Mouse (Mus musculus) layer of hippocampus, postnatal 14 days (tissue): ENCODE results near the gene Cenpe. TPM values are rescaled to one million over a fixed set of nuclear protein-coding genes. Genes with fewer than 3 reads are reported as not detected.

Experiments used
- DNase-seq, 2 experiments: peaks; one replicate each; pipeline ENCODE4 v3.0.0; 2021 to 2022; ENCODE audit warnings: low spot score in 2 of 2, mixed read lengths in 1 of 2
- total RNA-seq, 2 experiments: library from RNA; stranded (reverse); gene quantifications; 2 replicates each; pipeline ENCODE4 v1.2.3; 2021

Gene Cenpe
- total RNA-seq, 2 experiments from 2014 or later, result 2.7 TPM

- no peak for DNase-seq
Observed at GRCm38 (mm10) chr3:135280160-135280559, 67.8 kb downstream of the Cenpe start.

- peak; percentile 76 to 87 for DNase-seq
Observed at GRCm38 (mm10) chr3:135280669-135281415, 68.5 kb downstream of the Cenpe start, which contains the start of gene Bdh2. Gene Bdh2 (plus strand): TSS chr3:135281221.

- DNase-seq, result no peak
Observed at GRCm38 (mm10) chr3:135281701-135282100, 69.4 kb downstream of the Cenpe start.

GRCm38 (mm10) chr3:135285256-135285655, 72.9 kb downstream of the Cenpe start:
- DNase-seq, result no peak

- DNase-seq, result no peak
Observed at GRCm38 (mm10) chr3:135285807-135286206, 73.5 kb downstream of the Cenpe start.

DNA sequence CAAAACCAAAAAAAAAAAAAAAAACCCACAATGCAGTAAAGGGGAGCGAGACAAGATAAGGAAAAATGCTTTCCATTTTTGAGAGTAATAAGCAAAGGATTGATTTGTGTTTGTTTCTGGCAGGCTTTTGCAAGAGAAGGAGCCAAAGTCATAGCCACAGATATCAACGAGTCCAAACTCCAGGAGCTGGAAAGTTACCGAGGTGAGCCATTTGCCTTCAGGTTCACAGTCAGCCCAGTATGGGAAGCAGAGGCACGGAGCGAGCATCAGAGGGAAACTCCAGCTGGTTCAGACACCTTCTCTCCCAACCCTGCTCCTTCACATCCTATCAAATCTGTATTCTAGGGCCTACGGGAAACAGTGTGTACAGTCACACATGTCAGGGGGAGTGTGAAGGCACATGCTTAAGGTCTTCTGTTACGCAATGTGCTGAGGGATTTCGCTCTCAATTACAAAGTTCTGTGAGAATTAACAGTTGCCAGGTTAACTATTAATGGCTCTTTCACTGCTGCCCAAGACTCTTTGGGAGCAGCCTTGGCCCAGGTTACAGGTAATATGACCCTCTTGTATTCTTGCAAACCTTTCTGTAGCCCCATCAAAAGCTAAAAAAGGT, 75.9 kb downstream of the Cenpe start:
- no peak for DNase-seq

DNA sequence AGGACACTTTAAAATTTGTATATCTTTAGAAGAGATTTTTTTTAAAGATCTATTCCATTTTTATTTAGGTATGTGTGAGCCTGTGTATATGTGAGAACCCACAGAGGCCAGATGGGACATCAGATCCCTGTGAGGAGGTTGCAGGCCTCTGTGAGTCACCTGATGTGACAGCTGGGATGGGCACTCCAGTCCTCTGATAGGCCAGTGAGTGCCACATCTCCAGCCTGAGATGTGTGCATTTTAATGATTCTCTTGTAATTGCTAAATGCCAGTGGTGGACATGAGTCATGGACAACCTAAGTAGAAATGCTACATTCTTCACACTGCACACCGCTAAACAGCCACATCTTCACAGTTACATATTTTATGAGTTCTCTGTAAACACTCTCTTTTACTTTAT, 76.8 kb downstream of the Cenpe start:
- DNase-seq, result no peak

DNA sequence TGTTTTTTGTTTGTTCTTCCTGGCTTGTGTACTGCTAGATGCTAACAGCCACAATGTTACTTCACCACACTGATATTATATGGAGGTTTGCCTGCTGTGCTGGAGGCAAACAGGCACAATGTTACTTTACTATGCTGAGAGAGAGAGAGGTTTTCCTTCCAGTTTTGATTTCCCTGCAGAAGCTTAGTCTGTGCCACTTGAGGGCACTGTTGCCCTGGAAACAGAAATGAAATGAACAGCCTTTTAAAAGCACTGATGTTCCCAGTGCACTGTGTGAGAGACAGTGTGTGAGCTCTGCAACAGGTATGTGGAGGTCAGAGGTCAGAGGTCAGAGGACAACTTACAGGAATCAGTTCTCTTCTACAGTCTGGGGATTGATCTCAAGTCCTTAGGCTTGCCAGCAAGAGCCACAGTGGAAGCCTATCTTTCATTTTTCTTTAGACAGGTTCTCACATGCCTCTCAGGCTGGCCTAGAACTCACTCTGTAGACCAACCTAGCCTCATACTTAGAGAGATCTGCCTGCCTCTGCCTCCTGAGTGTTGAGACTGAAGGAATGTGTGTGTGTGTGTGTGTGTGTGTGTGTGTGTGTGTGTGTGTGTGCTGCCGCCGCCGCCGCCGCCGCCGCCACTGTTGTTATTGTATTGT, 78.0 kb downstream of the Cenpe start:
- DNase-seq, result peak; percentile 50 to 70

- DNase-seq, result peak; percentile 29 to 36
Observed at GRCm38 (mm10) chr3:135293703-135294102, 81.4 kb downstream of the Cenpe start.

DNA sequence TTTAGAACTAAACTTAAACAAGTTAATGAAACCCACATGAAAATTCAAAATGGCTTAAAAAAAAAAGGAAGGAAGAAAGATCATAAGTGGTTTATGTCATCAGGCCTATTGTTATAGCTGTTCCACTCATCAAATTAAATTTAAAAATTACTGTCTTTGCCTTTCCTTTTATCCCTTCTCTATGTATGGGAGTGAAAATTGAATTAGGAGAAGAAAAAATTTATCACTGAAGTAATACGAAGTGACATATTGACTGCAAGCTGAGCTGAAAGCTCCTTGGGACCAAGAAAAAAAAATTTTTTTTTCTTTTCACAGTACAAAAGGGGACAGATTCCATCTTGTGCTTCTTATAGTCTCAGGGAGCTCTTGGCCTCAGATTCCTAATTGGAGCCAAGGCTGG, 83.2 kb downstream of the Cenpe start:
- DNase-seq, result no peak

DNA sequence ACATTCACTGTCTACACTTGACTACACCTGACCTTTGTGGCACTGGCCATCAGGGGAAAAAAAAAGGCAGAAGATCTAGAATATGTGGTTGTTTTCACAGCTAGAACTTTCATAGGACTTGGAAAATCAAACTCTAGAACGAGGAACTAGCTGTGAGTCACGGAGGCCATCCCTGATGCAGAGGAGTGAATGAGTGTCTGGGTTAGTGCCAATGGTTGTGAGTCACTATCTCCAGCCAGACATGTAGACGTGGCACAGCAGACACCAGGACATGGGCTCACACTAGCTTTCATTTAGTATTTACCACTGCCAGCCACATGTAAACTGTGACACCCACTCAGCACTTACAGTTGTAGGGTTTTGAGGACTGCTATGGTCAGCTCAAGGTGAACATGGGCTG, 86.2 kb downstream of the Cenpe start:
- DNase-seq, result no peak

DNA sequence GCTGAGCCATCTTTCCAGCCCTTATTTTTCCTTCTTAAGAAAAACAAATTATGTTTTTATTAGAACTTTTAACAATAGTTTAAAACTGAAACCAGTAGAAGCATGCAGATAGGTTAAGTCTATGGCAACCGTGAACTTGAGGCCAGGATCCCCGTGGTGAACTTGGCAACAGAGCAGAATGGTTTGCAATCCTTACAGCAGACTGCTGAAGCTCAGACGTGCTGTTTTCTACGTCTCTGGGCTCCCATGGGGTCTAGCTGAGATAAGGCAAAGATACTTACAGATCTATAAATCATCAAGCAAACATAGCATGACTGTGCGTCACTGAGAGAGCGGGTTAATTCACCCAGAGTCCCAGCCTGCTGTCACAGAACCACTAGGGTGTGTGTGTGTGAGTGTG, 87.7 kb downstream of the Cenpe start:
- DNase-seq, result no peak

- no peak for DNase-seq
Observed at GRCm38 (mm10) chr3:135304060-135304459, 91.7 kb downstream of the Cenpe start.

- no peak for DNase-seq
Observed at GRCm38 (mm10) chr3:135304566-135304965, 92.2 kb downstream of the Cenpe start.

DNA sequence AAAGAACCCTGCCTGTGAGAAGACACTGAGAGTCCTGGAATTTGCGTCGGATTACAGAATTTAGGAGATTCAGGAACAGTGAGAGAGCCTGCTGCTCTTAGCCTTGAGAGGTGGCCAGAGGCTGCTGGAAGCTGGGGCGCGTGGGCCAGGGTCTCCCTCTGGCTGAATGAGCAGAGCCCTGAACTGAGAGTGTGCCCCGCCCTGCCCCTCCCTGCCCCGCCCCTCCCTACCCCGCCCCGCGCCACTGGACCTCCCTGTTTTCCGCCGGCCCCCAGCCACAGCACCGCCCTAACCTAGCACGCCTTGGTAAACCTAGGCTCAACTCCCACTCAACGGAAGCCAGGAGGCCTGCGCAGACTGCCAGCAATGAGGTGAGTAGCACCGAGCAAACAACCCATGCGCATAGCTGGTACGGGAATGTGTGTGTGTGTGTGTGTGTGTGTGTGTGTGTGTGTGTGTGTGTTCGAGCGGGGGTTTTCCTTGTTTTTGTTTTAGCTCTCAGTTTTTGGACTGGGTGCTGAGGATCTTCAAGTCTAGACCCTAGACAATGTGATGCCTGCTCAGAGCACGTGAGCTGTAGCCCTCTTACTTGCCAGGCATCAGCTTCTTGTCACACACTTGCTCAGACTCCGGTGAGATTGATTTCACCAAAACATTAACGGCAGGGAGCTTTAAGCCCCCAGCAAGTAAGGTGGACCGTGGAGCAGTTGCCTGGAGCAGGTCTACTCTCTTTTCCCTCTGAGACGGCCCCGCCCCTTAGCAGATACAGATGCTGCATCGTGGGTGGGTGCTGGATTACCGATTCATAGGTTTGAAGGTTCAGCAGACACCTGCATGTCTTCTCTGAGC, 95.3 kb downstream of the Cenpe start, which contains the start of gene Slc9b2:
Slc9b2 (plus strand) TSS at position 290 of the 849 bp plus-strand sequence.
- DNase-seq, result no peak

GRCm38 (mm10) chr3:135312916-135313491, 100.7 kb downstream of the Cenpe start:
- DNase-seq, result no peak

DNA sequence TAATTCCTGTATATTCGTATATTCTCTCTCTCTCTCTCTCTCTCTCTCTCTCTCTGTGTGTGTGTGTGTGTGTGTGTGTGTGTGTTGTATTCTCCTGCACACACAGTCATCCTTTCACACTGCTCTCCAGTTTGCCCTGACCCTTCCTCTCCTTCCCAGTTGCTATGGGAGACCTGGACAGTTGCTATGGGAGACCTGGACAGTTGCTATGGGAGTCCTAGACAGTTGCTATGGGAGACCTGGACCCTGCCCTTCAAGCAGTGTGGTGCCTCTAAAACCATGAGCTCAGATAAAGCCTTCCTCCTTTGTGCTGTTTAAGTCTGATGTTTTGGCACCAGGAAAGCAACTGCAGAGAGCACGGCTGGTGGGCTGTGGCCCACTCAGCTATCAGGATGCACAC, 101.4 kb downstream of the Cenpe start:
- no peak for DNase-seq

DNA sequence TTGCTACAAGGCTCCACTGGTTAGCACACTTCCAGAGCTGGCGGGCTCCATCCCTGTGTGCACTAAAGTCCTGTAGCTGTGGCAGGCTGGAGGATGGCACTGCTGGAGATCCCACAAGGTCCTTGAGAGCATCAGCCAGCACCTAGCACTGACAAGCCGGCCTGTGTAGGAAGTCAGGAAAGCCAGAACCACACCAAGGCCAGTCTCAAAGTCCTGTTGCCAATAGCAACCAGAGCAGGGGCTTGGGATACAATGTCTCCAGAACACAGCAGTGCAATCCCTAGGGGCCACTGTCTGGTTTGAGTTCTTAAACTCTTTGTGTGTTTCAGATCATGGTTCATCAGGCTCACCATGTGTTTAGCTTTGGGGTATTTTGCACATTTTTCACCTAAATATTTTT, 102.5 kb downstream of the Cenpe start:
- no peak for DNase-seq

- DNase-seq, result no peak
Observed at GRCm38 (mm10) chr3:135315720-135316425, 103.5 kb downstream of the Cenpe start.

DNA sequence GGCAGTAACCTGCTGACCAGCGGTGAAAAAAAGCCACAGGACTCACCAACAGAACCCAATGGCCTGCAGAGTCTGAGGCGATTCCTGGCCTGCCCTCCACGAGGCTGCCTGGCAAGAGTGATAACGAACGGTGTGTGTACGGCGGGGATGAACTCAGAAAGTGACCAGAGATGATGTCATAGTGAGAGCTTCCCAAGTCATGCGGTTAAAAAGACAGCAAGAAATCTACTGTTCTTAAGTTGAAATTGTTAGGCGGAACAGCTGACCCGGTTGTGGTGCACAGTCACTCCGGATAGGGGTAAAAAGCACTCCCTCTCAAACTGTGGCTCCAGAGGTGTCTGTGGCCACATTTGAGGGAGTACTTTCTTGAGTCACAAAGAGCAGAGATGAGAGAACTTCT, 106.0 kb downstream of the Cenpe start:
- no peak for DNase-seq
